Mouse (Mus musculus) kidney, embryonic 16.5 days (tissue): ENCODE measurements around the gene Gsto2. TPM values are rescaled to one million over a fixed set of nuclear protein-coding genes. Genes with fewer than 3 reads are reported as not detected.

Experiments used
- ATAC-seq: fragments of 200-750 bp; cut with Nextera tagmentation; 2 replicates; pipeline ENCODE4 v1.8.0; 2017; ENCODE audit warnings: moderate TSS enrichment; ENCODE audit not compliant: low FRiP score, low TSS enrichment
- H3K27ac ChIP-seq: fragments of 300-500 bp; sonication (generic); 2 replicates; pipeline ENCODE4 v1.5.1; 2014; ENCODE audit warnings: low read length
- H3K27me3 ChIP-seq: fragments of 300-500 bp; sonication (generic); 2 replicates; pipeline ENCODE4 v1.6.1; 2014; ENCODE audit warnings: low read length, control low read depth, mixed read lengths; ENCODE audit not compliant: insufficient read depth
- H3K36me3 ChIP-seq: fragments of 300-500 bp; sonication (generic); 2 replicates; pipeline ENCODE4 v1.6.1; 2014; ENCODE audit warnings: low read length, control low read depth, mixed read lengths; ENCODE audit not compliant: insufficient read depth
- H3K4me1 ChIP-seq: fragments of 300-500 bp; sonication (generic); 2 replicates; pipeline ENCODE4 v1.6.1; 2014; ENCODE audit warnings: low read length, control low read depth, mixed read lengths; ENCODE audit not compliant: insufficient read depth
- H3K4me2 ChIP-seq: fragments of 300-500 bp; sonication (generic); replicated peaks from 2 replicates; pipeline ENCODE4 v1.6.1; 2014; ENCODE audit warnings: low read depth, low read length
- H3K4me3 ChIP-seq: fragments of 300-500 bp; sonication (generic); 2 replicates; pipeline ENCODE4 v1.5.1; 2014; ENCODE audit warnings: mild to moderate bottlenecking, low read length
- H3K9ac ChIP-seq: fragments of 300-500 bp; sonication (generic); replicated peaks from 2 replicates; pipeline ENCODE4 v1.6.1; 2014; ENCODE audit warnings: low read length
- H3K9me3 ChIP-seq: fragments of 300-500 bp; sonication (generic); 2 replicates; pipeline ENCODE4 v1.6.1; 2016; ENCODE audit warnings: low read length, control low read depth
- WGBS: fragments of 180-500 bp; shearing (Covaris S2); extraction: QIAGEN DNeasy Blood & Tissue Kit; methylation state at CpG from one replicate; pipeline ENCODE4 v1.1.7; 2014; 5-methylcytosine and 5-hydroxymethylcytosine counted together
- polyA plus RNA-seq: library from polyadenylated mRNA; unstranded; fragments of >200 nt; fragmentation: Nextera tagmentation; extraction: Ambion mirVana; gene quantifications from 2 replicates; pipeline ENCODE4 v1.2.1, GENCODE M21; 2015

The Gsto2 gene
- polyA plus RNA-seq, 1 experiment from 2014 or later, result 1.4 TPM

DNA sequence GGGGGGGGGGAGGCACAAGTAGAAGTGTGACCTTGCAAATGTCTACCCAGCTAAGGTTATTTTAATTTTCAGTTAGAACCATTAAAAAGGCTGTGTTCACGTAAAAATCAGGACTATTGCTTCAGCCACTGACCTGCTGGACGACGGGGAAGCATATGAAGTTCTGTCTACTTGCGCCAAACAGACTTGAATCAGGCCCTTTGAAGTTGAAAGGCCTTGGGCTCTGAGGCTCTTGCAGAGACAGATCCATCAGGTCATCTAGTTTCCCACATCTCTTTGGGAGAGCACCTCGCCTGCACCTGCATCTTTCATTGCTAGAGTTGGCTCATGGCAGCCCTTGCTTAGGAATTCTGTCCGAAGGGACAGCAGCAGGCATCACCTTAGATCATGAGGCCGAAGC is 48.0 kb downstream of the Gsto2 start:
- Histone ChIP-seq H3K27me3 (no peaks in the 10 kb centered on the region), H3K9ac (no peak overlapping the region), H3K4me3 (no peak overlapping the region), H3K9me3 (no peaks in the 10 kb centered on the region), H3K4me1 (peaks cover 35% of the 10 kb centered on the region), H3K36me3 (no peaks in the 10 kb centered on the region), H3K4me2 (no peak overlapping the region), H3K27ac (no peak overlapping the region)
- WGBS, result 82% methylated on average over 7 of the region's 7 CpGs
- no peak for ATAC-seq

DNA sequence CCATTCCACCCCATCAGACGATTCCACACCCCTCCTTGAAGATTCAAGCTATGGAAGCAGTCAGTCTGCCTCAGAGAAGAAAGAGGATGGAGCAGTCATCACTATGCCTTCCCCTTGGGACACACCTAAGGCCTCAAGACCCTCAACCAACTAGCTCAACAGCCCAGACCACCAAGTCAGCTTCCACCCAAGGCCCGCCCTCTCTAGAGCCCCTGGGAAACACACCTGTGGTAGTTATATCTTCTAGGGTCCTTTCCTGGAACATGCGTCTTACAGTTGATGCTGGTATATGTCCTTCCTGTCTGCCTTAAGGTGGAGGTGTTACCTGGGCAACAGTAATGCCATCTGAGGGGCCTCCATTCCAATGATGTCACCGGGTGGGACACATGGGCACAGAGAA is 48.9 kb downstream of the Gsto2 start:
- Histone ChIP-seq H3K9me3 (no peaks in the 10 kb centered on the region), H3K9ac (no peak overlapping the region), H3K4me2 (no peak overlapping the region), H3K36me3 (no peaks in the 10 kb centered on the region), H3K4me1 (peaks cover 28% of the 10 kb centered on the region), H3K27ac (no peak overlapping the region), H3K4me3 (no peak overlapping the region), H3K27me3 (no peaks in the 10 kb centered on the region)
- ATAC-seq, result no peak
- 92% methylated on average over 4 of the region's 4 CpGs for WGBS

DNA sequence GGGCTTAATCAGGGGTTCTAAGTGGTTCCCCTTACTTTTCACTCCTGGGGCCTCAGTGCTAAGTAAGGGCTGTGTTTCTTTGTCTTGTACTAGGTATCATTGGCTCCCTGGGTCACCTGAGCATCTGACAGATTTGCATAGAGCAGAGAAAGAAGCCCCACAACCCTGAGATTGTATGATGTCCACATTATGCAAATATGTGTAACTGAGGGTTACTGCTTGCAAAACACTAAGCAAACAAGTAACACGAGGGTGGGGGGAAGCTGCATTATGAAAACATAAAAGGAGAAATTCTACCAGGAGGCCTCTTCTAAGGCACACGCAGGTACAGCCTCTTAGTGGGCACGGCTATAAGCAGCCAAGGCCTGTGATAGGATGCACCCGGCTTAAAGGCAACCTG is 49.9 kb downstream of the Gsto2 start:
- no peak for ATAC-seq
- Histone ChIP-seq H3K27me3 (no peaks in the 10 kb centered on the region), H3K4me2 (no peak overlapping the region), H3K4me3 (no peak overlapping the region), H3K9ac (no peak overlapping the region), H3K27ac (no peak overlapping the region), H3K9me3 (no peaks in the 10 kb centered on the region), H3K36me3 (no peaks in the 10 kb centered on the region), H3K4me1 (peaks cover 20% of the 10 kb centered on the region)
- 88% methylated on average over 4 of the region's 4 CpGs for WGBS

DNA sequence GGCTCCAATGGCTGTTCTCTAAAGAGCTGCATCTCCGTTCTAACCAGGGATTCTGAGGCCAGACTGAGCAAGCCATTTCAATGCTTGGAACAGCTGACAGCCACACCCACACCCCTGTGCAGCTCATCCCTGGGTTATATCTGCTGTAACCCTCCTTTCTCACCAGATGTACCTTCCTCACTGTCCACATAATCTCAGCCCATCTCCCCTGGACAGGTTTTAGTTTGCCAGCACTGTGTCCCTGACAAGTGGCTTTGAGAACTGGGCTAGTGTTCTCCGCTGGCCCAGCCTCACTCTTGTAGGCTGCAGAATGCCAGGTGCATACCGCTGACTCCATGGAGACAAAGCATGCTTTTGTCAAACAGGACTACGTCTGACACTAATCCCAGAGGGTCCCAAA is 52.1 kb downstream of the Gsto2 start:
- Histone ChIP-seq H3K9me3 (no peaks in the 10 kb centered on the region), H3K9ac (peak overlapping the region; percentile 76), H3K4me3 (peak overlapping the region; percentile 66), H3K27ac (no peak overlapping the region), H3K4me1 (peaks cover 17% of the 10 kb centered on the region), H3K27me3 (no peaks in the 10 kb centered on the region), H3K4me2 (peak overlapping the region; percentile 74), H3K36me3 (no peaks in the 10 kb centered on the region)
- ATAC-seq, result no peak
- WGBS, result 47% methylated on average over 4 of the region's 4 CpGs

DNA sequence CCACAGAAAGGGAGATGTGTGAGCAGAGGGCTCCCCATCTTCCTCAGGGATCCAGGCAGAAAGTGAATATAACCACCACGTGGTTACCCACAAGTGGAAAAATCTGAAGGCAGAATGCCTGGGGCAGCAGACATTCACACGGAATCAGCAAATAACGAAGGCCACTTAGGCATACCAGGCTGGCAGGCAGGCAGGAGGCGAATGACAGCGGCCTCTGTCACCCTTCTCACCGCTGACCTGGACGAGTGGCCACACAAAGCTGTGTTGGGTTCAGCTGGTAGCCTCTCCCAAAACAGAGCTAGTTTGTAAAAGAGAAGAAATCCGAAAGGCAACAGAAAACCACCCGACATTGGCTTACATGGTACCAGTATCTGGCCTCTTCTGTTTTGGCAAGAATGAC is 52.7 kb downstream of the Gsto2 start:
- no peaks in the 10 kb centered on the region for H3K27me3 ChIP-seq
- no peaks in the 10 kb centered on the region for H3K9me3 ChIP-seq
- H3K4me3 ChIP-seq, result peak overlapping the region; percentile 66
- peak overlapping the region; percentile 74 for H3K4me2 ChIP-seq
- no peak for ATAC-seq
- 15% methylated on average over 9 of the region's 9 CpGs for WGBS
- H3K36me3 ChIP-seq, result no peaks in the 10 kb centered on the region
- peak overlapping the region; percentile 76 for H3K9ac ChIP-seq
- peaks cover 17% of the 10 kb centered on the region for H3K4me1 ChIP-seq
- H3K27ac ChIP-seq, result no peak overlapping the region

DNA sequence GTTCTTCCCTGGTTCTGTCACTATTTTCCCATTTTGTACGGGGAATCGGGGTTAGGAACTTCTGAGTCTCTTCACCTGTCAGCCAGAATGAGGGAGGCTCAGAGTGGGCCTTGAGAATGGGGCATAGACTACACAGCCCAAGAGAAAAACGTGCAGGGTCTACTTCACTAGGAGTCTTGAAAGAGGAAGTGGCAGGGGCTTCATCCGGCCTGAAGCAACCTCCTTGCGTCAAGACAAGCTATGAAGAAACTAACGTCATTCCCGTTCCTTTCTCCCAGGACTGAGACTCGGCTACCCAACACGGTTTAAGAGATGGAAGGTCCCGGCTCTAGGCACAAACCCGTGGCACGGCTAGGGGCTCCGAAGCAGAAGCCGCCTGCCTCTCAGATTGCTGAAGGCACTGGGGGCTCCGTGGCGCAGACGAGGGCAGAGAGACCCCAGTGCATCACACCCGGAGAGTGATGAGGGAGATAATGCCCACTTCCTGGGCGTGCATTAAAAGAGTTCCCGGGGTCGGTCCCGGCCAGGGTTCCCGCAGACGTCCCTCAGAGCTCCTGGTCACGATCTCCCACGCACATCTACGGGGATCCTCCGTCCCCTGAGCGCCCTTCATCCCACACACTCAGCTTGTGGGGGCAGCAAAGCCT is 53.2 kb downstream of the Gsto2 start:
- no peaks in the 10 kb centered on the region for H3K9me3 ChIP-seq
- H3K4me3 ChIP-seq, result peak overlapping the region; percentile 66
- no peaks in the 10 kb centered on the region for H3K27me3 ChIP-seq
- peak overlapping the region; percentile 74 for H3K4me2 ChIP-seq
- H3K9ac ChIP-seq, result peak overlapping the region; percentile 76
- no peaks in the 10 kb centered on the region for H3K36me3 ChIP-seq
- peak; percentile 55 for ATAC-seq
- peaks cover 17% of the 10 kb centered on the region for H3K4me1 ChIP-seq
- under 1% methylated on average over 29 of the region's 29 CpGs for WGBS
- peak overlapping the region; percentile 98 for H3K27ac ChIP-seq

DNA sequence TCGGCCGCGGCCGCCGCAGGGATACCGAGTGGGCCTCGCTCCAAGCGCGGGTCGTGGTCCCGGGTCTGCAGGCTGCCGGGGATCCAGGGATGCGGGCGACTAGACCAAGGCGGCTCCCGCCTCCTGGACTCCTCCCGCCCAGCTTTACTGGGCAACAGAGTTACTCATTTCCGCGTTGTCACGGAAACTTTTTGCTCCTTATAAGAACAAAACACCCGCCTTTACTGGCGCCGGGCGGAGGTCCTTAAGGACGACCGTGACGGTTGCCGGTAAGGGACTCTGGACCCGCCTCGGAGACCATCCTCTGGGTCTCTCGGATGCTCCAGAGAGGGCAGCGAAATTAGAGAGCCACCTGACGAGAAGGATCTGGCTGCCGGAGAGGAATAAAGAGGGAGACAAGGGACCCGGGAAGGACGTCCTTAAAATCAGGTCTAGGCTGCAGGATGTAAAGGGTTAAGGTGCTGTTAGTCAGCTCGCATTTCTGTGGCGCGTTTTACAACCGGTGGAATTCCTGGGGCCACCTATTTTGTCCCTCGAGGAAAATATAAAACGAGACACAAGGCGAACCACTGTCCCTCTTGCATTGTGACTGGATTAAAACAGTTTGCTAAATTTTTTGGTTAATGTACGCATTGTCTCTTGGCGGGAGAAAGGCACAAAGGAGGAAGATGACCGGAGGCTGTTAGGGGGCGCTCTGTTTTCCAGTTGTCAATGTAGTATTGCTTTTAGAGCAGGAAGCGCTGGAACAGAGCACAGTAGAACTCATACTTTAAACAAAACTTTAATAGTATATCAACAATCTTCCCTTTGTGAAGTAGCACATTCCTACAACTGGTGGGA is 54.0 kb downstream of the Gsto2 start, which contains the start of the genes Cfap43 and Itprip:
Gene Cfap43, minus strand, starts transcription at position 162 of the 840 bp plus-strand sequence.
Gene Itprip, minus strand, starts transcription at position 174 of the 840 bp plus-strand sequence.
- Histone ChIP-seq H3K4me2 (peak within 1 kb of the TSS; percentile 74), H3K36me3 (no peaks in the 10 kb centered on the region), H3K9me3 (no peaks in the 10 kb centered on the region), H3K9ac (peak within 1 kb of the TSS; percentile 76), H3K27me3 (no peaks in the 10 kb centered on the region), H3K4me1 (peaks cover 17% of the 10 kb centered on the region), H3K4me3 (peak within 1 kb of the TSS; percentile 66), H3K27ac (peak within 1 kb of the TSS; percentile 98)
- under 1% methylated on average over 48 of the region's 48 CpGs for WGBS
- ATAC-seq, result peak; percentile 88

DNA sequence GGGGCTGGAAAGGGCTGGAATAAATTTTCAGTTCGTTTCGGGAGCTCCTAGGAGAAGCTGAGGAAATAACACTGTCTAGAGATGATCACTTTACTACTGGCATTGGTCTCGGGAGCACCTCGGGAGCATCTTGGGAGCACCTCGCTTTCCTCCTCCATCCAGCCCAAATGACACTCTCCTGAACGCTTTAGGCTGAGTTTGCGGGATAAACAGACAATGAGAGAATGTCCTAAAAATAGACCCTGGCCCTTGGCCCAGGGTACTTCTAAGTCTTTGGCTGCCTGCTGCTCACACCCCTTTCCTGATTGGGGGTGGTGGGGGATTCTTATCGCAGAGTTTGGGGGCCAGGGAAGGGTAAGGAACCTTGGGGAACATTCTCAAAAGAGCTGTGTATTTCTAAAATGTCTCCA is 54.6 kb downstream of the Gsto2 start:
- no peaks in the 10 kb centered on the region for H3K9me3 ChIP-seq
- H3K4me2 ChIP-seq, result peak overlapping the region; percentile 74
- H3K27ac ChIP-seq, result peak overlapping the region; percentile 98
- under 1% methylated on average over 8 of the region's 8 CpGs for whole genome bisulfite sequencing
- peaks cover 17% of the 10 kb centered on the region for H3K4me1 ChIP-seq
- H3K27me3 ChIP-seq, result no peaks in the 10 kb centered on the region
- ATAC-seq, result peak; percentile 2
- H3K36me3 ChIP-seq, result no peaks in the 10 kb centered on the region
- H3K9ac ChIP-seq, result peak overlapping the region; percentile 76
- peak overlapping the region; percentile 66 for H3K4me3 ChIP-seq

DNA sequence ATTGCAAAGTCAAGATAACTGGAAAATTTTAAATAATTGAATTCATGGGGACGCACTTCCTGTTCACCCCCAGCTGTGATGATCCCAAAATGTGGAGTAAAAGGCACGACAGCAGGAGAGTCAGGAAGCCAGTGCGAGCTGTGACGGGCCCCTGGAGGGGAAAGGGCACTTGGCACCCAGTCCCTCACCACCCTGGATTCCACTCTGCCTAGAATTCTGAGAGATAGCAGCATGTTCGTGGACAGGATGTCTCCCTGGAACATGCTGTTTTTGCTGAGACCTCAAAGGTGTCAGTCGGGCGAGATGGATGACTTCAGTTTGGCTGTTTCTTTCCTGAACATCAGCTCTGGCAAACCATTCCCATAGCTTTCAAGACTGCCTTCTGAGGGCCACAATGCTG is 60.5 kb downstream of the Gsto2 start:
- WGBS, result 71% methylated on average over 7 of the region's 7 CpGs

DNA sequence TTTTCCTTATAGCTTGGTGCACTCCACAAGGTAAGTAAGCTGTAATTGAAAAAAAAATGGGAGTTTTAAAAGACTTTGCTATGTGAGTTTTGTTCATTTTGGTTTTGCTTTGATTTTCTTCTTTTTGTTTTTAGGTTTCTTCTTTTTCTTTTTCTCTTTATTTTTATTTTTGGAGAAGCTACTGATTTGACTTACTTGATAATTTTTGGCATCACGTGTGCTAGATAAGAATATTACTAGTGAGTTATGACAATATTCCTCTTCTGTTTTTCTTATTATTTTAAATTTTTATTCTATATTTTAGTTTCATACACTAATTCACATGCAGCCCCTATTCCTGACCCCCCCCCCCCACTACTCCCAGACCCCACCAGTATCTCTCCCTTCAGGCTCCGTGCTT is 61.7 kb downstream of the Gsto2 start:
- no peaks in the 10 kb centered on the region for H3K27me3 ChIP-seq
- no peak overlapping the region for H3K4me2 ChIP-seq
- no peak overlapping the region for H3K27ac ChIP-seq
- no peak overlapping the region for H3K9ac ChIP-seq
- H3K9me3 ChIP-seq, result no peaks in the 10 kb centered on the region
- no peaks in the 10 kb centered on the region for H3K36me3 ChIP-seq
- ATAC-seq, result no peak
- H3K4me1 ChIP-seq, result peaks cover 13% of the 10 kb centered on the region; the same call in 1 of the 2 replicates
- 94% methylated on average over 2 of the region's 2 CpGs for WGBS
- no peak overlapping the region for H3K4me3 ChIP-seq

More for the DNA sequence above, 60.5 kb downstream of the Gsto2 start:
- Histone ChIP-seq H3K36me3 (no peaks in the 10 kb centered on the region), H3K27me3 (no peaks in the 10 kb centered on the region), H3K9me3 (no peaks in the 10 kb centered on the region), H3K4me1 (peaks cover 13% of the 10 kb centered on the region; the same call in 1 of the 2 replicates), H3K27ac (0 out of 2 replicates have a peak overlapping the region, but pooled peaks have one; percentile 19), H3K4me2 (no peak overlapping the region), H3K9ac (no peak overlapping the region), H3K4me3 (no peak overlapping the region)
- ATAC-seq, result no peak
